Mouse (Mus musculus): ENCODE results near the gene Mlip. TPM values are rescaled to one million over a fixed set of nuclear protein-coding genes. Genes with fewer than 3 reads are reported as not detected.
"Not testable (repeated sequence)": the region's sequence is repeated elsewhere in the genome, so short reads cannot be mapped to it uniquely, and the experiment has no call there.

Gene Mlip
- polyA plus RNA-seq, 1 experiment from 2014 or later: 0.44 TPM

DNA sequence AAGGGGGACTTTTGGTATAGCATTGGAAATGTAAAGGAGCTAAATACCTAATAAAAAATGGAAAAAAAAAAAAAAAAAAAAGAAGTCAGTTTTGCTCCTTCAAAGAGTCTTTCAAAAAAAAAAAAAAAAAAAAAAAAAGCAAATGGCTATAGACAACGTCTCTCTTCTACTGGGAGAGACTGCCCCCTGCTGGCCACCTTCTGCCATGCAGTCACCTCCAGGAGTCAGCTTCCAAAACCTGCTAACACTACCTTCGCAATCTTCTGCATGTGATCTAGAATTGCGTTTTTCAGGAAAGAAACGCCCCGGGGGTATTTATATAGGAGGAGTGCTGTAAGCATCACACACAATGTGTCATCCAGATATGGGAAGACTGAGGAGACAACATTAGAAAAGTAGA, 26.9 kb upstream of the Mlip start:
- no peaks in the 10 kb centered on the region for H3K9me3 ChIP-seq
- H3K4me1 ChIP-seq (replicated peaks): no peaks in the 10 kb centered on the region; the same call in 1 of the 2 replicates
- no peak for ATAC-seq
- no peak overlapping the region for H3K9ac ChIP-seq
- no peak overlapping the region for H3K4me2 ChIP-seq (replicated peaks)
- H3K27me3 ChIP-seq (replicated peaks): no peaks in the 10 kb centered on the region
- 51% methylated on average over 5 of the region's 5 CpGs for WGBS
- H3K36me3 ChIP-seq: no peaks in the 10 kb centered on the region
- no peak overlapping the region for H3K27ac ChIP-seq
- no peak overlapping the region for H3K4me3 ChIP-seq (replicated peaks)

DNA sequence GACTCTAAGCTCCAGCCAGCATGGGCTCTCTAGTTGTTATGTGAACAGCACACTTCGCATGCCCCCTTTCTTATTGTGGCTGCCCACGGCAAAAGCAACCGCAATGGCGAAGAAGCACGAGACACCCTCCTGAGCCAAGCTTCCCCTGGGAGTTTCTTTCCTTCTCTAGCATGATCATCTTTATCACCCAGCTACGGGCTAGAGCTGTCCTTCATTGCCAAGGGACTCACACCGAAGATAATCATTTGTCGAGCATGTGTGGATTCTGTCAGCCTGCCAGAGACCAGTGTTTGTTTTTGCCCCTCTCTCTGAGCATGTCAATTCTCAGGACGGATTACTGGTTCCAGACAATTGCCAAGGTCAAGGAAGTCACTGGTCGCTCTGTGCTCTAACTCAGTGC, 24.9 kb upstream of the Mlip start:
- H3K27ac ChIP-seq: no peak overlapping the region
- ATAC-seq: no peak
- H3K9ac ChIP-seq: no peak overlapping the region
- H3K4me1 ChIP-seq (replicated peaks): no peaks in the 10 kb centered on the region
- 63% methylated on average over 10 of the region's 10 CpGs for WGBS
- no peak overlapping the region for H3K4me3 ChIP-seq (replicated peaks)
- H3K9me3 ChIP-seq: no peaks in the 10 kb centered on the region
- no peaks in the 10 kb centered on the region for H3K36me3 ChIP-seq
- no peaks in the 10 kb centered on the region for H3K27me3 ChIP-seq (replicated peaks)
- H3K4me2 ChIP-seq (replicated peaks): no peak overlapping the region

DNA sequence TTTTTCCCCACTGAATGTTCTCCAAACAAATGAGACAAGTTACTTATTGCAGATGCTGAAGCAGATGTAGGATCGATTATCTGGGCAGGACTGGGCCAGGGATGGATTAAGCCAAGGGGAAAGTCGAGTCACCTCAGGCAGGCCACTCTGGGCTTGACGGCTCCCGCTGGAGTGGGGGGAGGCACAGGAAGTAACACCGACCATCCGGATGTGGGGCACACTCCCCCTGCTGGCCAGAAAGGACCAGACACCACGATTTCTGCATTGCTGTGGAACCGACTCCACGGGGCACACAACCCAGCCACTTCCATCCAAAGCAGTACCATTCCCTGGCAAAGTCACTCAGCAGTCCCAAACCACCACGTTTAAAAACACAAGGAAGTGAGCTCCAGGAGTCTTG, 24.3 kb upstream of the Mlip start:
- H3K9me3 ChIP-seq: no peaks in the 10 kb centered on the region
- WGBS: 68% methylated on average over 10 of the region's 10 CpGs
- H3K4me3 ChIP-seq (replicated peaks): no peak overlapping the region
- H3K9ac ChIP-seq: no peak overlapping the region
- H3K36me3 ChIP-seq: no peaks in the 10 kb centered on the region
- H3K4me2 ChIP-seq (replicated peaks): no peak overlapping the region
- no peak for ATAC-seq
- no peaks in the 10 kb centered on the region for H3K4me1 ChIP-seq (replicated peaks)
- H3K27ac ChIP-seq: no peak overlapping the region
- no peaks in the 10 kb centered on the region for H3K27me3 ChIP-seq (replicated peaks)

DNA sequence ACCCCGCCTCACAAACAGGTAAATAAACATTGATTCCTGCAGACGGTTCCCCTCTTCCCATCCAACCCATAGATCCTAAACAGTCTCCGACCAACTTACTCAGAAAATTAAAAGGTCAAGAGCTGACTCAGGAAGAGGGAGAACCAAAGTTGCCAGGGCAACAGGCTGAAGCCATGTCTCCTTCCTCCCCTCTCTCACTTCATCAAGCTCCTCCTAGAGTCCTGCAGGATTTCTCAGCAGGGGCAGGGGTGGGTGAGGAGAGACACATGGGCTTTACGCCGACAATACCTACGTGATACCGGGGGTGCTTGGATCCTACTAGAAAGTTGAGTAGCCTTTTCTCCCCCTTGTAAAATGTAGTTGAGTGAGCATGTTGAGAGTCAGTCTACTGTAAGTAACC, 23.8 kb upstream of the Mlip start:
- WGBS: 86% methylated on average over 7 of the region's 7 CpGs
- no peaks in the 10 kb centered on the region for H3K9me3 ChIP-seq
- ATAC-seq: no peak
- no peaks in the 10 kb centered on the region for H3K36me3 ChIP-seq
- H3K27me3 ChIP-seq (replicated peaks): no peaks in the 10 kb centered on the region
- H3K27ac ChIP-seq: no peak overlapping the region
- no peaks in the 10 kb centered on the region for H3K4me1 ChIP-seq (replicated peaks)
- no peak overlapping the region for H3K9ac ChIP-seq
- no peak overlapping the region for H3K4me2 ChIP-seq (replicated peaks)
- no peak overlapping the region for H3K4me3 ChIP-seq (replicated peaks)

DNA sequence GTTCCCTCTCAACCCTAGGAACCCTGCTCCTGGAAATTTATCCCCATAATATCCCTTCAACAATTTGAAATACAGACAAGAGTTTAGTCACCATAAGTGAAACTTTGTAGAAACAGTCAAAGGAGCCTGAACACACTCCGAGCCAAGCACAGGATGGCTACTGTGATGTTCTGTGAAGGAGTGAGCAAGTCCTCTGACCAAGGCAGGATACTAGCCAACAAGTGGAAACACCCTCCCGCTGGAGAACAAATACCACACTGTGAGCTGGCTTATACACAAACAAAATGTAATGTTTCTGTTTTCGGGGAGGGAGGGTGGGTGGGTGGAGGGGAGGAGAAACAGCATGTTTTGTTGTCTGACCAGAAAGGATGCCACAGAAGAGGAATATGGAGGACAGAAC, 17.9 kb upstream of the Mlip start:
- Histone ChIP-seq H3K9ac (no peak overlapping the region), H3K9me3 (no peaks in the 10 kb centered on the region), H3K36me3 (no peaks in the 10 kb centered on the region), H3K27me3 (replicated peaks) (no peaks in the 10 kb centered on the region), H3K4me3 (replicated peaks) (no peak overlapping the region), H3K27ac (no peak overlapping the region), H3K4me2 (replicated peaks) (no peak overlapping the region), H3K4me1 (replicated peaks) (no peaks in the 10 kb centered on the region)
- 70% methylated on average over 3 of the region's 3 CpGs for WGBS
- no peak for ATAC-seq

DNA sequence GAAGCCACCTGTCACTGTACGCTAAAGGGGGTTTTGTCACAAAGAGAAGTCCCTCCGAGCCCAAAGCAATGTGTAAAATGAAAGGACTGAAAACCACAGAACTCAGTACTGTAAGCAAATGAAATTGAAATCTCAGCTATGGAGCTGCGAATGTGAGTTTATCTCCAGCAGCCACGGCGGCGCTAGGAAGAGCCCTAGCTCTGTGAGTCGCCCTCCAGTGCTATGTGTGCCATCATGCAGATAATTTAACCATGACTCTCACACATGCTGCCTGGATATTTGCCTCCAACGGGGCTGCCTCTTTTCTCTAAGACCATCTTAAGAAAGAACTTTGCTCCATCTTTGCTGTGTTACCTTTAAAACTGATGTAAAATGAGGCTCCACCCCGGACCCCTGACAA, 16.5 kb upstream of the Mlip start:
- H3K27me3 ChIP-seq (replicated peaks): no peaks in the 10 kb centered on the region
- no peak overlapping the region for H3K27ac ChIP-seq
- no peaks in the 10 kb centered on the region for H3K36me3 ChIP-seq
- H3K9me3 ChIP-seq: no peaks in the 10 kb centered on the region
- no peak for ATAC-seq
- H3K9ac ChIP-seq: no peak overlapping the region
- WGBS: 75% methylated on average over 9 of the region's 9 CpGs
- no peaks in the 10 kb centered on the region for H3K4me1 ChIP-seq (replicated peaks)
- H3K4me3 ChIP-seq (replicated peaks): no peak overlapping the region
- no peak overlapping the region for H3K4me2 ChIP-seq (replicated peaks)

DNA sequence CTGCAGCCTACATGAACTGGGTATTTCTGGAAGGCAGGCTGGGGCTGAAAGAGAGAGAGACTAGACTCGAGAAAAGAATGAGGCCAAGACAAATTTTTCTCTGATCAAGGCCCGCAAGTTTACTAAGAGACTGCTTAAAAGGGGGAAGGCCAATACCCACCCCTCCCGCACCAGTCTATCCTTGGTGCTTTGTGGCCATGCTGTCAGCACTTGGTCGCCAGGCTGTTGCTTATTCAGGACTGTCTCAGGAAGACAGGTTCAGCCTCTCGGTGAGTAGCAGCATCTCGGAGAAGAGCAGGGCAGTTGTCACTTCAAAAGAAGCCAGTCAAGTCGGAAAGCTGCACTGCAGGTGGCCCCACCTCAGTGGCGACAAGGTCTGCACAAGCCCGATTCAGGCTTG, 11.9 kb upstream of the Mlip start:
- H3K9ac ChIP-seq; H3K36me3 ChIP-seq; H3K4me1 ChIP-seq (replicated peaks); H3K4me2 ChIP-seq (replicated peaks); H3K27me3 ChIP-seq (replicated peaks); H3K4me3 ChIP-seq (replicated peaks); ATAC-seq; H3K9me3 ChIP-seq; H3K27ac ChIP-seq: not testable (repeated sequence)
- WGBS: 73% methylated on average over 9 of the region's 9 CpGs

DNA sequence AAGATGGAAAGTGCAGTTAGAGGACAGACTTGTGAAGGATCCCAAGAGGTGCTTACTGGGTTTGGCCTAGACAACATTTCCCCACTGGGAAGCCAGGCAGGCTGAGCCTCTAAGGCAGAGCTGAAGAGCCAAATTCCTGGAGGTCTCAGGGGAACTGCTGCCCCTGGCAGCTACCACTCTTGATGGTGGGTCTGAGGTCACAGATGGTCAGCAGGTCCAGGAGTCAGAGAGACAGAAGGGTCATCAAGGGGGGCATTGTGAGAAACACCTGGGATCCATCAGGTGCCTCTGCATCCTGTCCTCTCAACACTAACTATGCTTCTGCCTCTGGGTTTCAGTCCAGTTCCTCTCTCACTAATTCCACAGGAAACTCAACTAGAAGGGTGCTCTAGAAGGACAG, 10.1 kb upstream of the Mlip start:
- Histone ChIP-seq H3K36me3 (no peaks in the 10 kb centered on the region), H3K27me3 (replicated peaks) (no peaks in the 10 kb centered on the region), H3K4me3 (replicated peaks) (no peak overlapping the region), H3K4me1 (replicated peaks) (no peaks in the 10 kb centered on the region), H3K9me3 (no peaks in the 10 kb centered on the region), H3K4me2 (replicated peaks) (no peak overlapping the region), H3K27ac (no peak overlapping the region), H3K9ac (no peak overlapping the region)
- ATAC-seq: no peak

DNA sequence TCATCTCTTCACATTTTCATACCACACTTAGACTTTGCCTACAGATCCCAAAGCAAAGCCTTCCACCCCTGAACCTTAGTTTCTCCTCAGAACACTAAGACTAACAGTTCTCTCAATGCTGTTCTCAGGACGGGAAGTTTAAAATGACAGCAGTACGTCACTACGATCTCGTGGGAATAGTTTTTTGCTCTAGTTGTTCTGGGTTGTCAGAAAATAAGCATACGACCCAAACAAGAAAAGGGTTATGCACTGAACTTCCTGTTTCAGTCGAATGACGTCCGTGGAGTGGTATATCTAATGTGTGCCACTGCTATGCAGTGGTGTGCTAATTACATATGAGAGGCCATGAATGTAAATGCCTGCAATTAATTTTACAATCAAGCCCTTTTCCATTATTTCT, 7.9 kb upstream of the Mlip start:
- Histone ChIP-seq H3K9me3 (no peaks in the 10 kb centered on the region), H3K27me3 (replicated peaks) (no peaks in the 10 kb centered on the region), H3K36me3 (no peaks in the 10 kb centered on the region), H3K9ac (no peak overlapping the region), H3K4me3 (replicated peaks) (no peak overlapping the region), H3K4me2 (replicated peaks) (no peak overlapping the region), H3K4me1 (replicated peaks) (no peaks in the 10 kb centered on the region), H3K27ac (no peak overlapping the region)
- no peak for ATAC-seq
- WGBS: 82% methylated on average over 8 of the region's 8 CpGs

DNA sequence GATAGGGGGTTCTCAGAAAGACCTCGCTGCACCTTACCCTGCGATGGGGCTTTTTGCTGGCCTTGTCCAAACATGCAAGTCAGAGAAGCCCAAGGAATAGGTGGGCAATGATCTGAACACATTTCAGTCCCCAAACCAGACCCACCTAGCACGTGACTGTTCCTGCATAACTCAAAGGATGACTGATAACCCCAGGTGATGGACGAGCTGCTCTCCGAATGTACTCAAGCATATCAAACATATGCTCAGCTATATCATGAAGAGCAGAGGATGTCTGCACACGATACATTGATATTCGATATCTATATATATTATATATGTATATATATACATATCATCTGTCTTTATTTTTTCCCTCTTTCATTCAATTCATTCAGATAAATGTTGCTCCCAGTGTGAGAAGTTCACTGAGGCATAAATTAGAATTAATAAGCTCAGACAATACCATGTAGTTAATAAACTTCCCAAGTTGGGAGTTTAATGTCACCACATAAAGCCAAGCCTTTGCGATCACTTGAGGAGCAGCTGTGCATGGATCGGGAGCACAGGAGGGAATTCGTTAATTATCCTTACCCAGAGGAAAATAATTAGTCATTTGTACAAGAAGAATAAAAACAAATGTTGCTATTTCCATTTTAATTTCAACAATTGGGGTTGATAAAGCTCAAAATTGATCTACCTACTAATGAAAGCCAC, 6.7 kb upstream of the Mlip start:
- Histone ChIP-seq H3K36me3 (no peaks in the 10 kb centered on the region), H3K4me2 (replicated peaks) (no peak overlapping the region), H3K9me3 (no peaks in the 10 kb centered on the region), H3K4me1 (replicated peaks) (no peaks in the 10 kb centered on the region), H3K9ac (no peak overlapping the region), H3K27me3 (replicated peaks) (no peaks in the 10 kb centered on the region), H3K4me3 (replicated peaks) (no peak overlapping the region), H3K27ac (no peak overlapping the region)
- WGBS: 90% methylated on average over 10 of the region's 10 CpGs
- ATAC-seq: no peak

DNA sequence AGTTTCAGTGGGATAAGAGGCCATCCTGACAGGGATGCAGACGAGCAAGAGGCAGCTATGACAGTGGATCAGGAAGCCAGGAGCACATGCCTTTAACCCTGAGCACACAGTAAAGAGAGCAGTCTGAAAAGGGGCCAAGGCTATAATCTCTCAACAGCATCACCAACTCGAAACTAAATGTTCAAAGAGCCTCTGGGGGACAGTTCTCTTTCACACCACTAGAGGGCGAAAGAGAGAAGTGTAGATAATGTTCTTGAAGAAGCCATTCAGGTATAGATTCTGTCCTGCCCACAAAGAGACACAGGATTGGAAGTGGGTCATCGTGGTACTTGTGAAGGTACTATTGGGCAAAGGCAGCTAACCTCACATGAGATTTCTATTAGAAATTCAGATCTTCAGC, 1.2 kb upstream of the Mlip start:
- Histone ChIP-seq H3K27me3 (replicated peaks) (no peaks in the 10 kb centered on the region), H3K4me2 (replicated peaks) (no peak overlapping the region), H3K27ac (no peak overlapping the region), H3K36me3 (no peaks in the 10 kb centered on the region), H3K9ac (no peak overlapping the region), H3K9me3 (no peaks in the 10 kb centered on the region), H3K4me1 (replicated peaks) (no peaks in the 10 kb centered on the region), H3K4me3 (replicated peaks) (no peak overlapping the region)
- no peak for ATAC-seq
- WGBS: 80% methylated on average over 4 of the region's 4 CpGs

DNA sequence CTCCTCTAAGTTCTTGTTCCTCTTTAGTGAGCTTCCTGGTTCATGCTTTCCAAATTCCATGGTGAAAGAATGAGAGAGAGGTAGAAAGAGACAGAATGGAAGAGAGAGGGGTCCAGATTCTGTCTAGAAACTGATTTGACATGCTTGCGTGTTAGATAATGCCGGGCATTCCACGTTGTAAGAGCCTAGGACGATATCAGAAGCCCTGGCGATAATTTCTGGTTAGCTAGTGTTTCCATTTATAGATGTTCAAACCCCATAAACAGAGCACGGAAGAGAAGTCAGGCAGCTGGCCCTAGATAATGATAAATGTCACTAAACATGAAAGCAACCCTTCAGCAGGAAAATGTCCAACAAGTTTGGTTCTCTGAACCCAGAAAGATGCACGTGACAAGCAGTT, 5.1 kb downstream of the Mlip start:
- Histone ChIP-seq H3K36me3 (no peaks in the 10 kb centered on the region), H3K4me3 (replicated peaks) (no peak overlapping the region), H3K27me3 (replicated peaks) (no peaks in the 10 kb centered on the region), H3K4me1 (replicated peaks) (no peaks in the 10 kb centered on the region), H3K27ac (no peak overlapping the region), H3K4me2 (replicated peaks) (no peak overlapping the region), H3K9ac (no peak overlapping the region), H3K9me3 (no peaks in the 10 kb centered on the region)
- 46% methylated on average over 7 of the region's 7 CpGs for WGBS
- ATAC-seq: no peak

DNA sequence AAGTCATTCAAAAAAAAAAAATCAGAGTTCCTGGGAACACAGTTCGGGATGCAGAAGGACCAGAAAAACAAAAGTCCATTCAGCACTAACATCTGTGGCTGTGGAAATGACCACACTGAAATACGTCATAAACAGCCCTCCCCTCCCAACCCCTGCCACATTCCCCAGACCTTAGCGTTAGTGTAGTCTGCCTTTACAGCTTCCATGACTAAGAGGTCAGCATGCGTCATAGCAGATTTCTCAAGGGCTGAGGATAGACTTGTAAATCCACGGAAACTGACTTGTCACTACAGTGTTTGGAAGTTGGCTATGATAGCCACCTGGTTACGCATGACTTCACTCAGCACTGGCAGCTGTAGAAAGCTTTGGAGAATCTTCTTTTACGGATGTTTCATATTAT, 8.5 kb downstream of the Mlip start:
- Histone ChIP-seq H3K9ac (no peak overlapping the region), H3K4me1 (replicated peaks) (no peaks in the 10 kb centered on the region), H3K4me2 (replicated peaks) (no peak overlapping the region), H3K4me3 (replicated peaks) (no peak overlapping the region), H3K27ac (no peak overlapping the region), H3K36me3 (no peaks in the 10 kb centered on the region), H3K9me3 (no peaks in the 10 kb centered on the region), H3K27me3 (replicated peaks) (no peaks in the 10 kb centered on the region)
- 50% methylated on average over 7 of the region's 7 CpGs for WGBS
- no peak for ATAC-seq

Measured in intestine, embryonic 15.5 days (tissue).